Mouse (Mus musculus) erythroid progenitor cell, adult 5-6 weeks (primary cell): ENCODE measurements around the gene Lin52. TPM values are rescaled to one million over a fixed set of nuclear protein-coding genes. Genes with fewer than 3 reads are reported as not detected.

Source experiments
- ATAC-seq: replicated peaks from 2 replicates; pipeline ENCODE4 v1.8.0; 2016; ENCODE audit warnings: moderate number of reproducible peaks, mild to moderate bottlenecking, moderate TSS enrichment, inconsistent platforms; ENCODE audit not compliant: poor library complexity, low FRiP score, severe bottlenecking
- total RNA-seq, 2 experiments: library from RNA; stranded (forward) in 1 of 2; stranded (reverse) in 1 of 2; fragments of 150-400 nt in 1 of 2; fragments of 186-747, 209-891 nt in 1 of 2; gene quantifications; 2 replicates each; pipeline versions ENCODE4 v1.2.3 to v1.2.4; 2015 to 2017; ENCODE audit warnings: low replicate concordance in 2 of 2

Lin52 gene
- total RNA-seq, 2 experiments from 2014 or later, result 22.0 to 41.1 TPM

DNA sequence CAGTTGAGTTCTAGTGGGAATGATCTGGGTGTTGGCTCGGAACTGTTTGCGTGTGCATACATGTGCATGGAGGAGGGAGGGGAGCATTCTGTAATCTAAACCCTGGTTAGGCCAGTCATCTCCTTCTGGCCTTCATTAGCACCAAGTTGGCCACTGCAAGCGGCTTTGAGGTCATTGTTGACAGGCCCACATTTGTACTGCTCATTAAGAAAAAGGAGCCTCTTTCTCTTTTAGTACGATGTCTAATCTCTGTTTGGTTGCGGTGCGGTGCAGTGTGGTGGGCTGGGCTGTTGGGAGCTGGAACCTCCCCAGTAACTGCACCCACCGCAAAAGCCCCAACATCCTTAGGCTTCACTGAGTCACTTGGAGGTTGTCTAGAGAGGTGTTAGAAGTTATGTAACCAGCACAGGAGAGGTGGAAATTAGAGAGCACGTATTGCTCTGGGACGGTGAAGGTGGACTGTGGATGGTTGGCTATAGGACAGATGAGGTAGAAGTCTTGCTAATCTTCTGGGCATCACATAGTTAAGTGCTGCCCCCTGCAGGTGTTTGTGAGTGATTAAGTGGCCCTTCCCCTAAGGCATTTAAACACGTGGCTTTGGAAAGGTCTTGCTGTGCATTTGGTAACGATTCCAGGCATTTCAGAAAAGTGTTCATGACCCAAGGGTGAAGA, 126.7 kb downstream of the Lin52 start:
- ATAC-seq, result no peak

DNA sequence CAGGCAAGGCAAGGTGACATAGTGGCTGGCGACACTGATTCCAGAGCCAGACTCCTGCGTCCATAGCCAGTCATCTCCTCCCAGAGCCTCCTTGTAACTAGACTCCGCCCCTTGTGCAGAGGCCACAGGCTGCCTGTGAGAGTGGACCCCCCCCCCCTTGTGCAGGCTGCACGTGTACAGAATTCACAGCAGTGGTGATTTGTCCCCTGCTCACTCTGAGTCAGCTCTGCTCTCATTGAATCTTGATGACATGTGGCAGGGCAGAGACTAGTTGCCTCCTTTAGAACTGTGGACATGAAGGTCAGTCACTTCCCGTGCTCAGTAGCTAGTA, 127.2 kb downstream of the Lin52 start:
- ATAC-seq, result no peak

DNA sequence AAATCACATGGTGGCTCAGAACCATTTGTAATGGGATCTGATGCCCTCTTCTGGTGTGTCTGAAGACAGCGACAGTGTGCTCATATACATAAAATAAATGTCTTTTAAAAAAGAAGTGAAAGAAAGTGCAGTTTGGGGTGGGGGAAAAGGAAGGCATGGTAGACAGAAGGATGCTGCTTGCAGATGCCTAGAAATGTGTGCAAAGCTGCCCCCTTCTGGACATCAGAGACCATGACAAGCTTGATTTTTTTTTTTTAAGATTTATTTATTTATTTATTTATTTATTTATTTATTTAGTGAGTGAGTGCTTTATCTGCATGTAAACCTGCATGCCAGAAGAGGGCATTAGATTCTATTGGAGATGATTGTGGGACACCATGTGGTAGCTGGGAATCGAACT, 130.1 kb downstream of the Lin52 start:
- no peak for ATAC-seq

DNA sequence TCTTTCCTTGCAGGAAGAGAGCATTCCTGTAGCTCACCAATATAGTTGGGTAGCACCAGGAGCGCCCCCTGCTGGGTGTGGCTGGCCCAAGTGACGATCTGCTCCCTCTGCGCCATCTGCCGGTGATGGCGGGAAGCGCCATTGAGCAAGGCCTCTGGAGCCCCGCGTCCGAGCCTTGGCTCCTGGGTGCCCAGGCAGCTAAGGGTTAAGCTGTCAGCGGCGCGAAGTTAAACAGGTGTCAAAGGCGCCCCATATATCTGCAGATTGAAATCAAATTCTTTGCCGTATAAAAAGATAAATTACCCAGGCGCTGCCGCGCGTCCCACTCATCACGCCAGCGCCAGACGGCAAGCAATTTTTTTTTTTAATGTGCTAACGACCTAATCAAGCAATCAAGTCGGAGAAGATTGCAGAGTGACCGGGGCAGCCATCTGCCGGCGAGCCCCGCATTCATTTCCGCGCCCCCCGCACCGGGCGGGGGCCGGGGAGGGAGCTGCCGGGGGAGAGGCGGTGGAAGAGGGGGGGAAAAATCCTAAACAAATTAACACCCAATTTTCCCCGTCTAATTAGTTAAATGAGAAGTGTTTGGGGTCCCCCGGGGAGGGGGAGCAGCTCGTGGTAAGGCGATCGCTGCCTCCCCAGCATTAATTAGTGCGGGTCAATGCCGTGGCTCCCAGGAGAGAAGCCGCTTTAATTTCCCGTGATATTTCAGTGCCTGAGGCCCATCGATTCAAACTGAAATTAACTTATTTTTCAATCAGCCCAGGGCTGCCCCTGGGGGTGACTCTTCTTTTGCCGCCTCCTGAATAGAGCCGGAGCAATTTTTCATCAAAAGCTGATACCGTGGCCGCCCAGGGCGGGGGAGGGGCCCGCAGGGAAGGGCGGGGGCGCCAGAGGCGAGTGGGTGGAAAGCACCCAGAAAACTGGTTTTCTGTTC, 138.9 kb downstream of the Lin52 start:
- peak; percentile 85 for ATAC-seq

Other genes with a start within 250 kb of the Lin52 start
- gene Elmsan1, start 232.5 kb upstream of the Lin52 start, total RNA-seq (2015; ENCODE audit: low replicate concordance), result 20.9 and 23.5 TPM in 2 replicates
- gene Elmsan1, start 232.5 kb upstream of the Lin52 start, total RNA-seq (2017; ENCODE audit: low replicate concordance), result 29.0 and 51.1 TPM in 2 replicates
- gene Ptgr2, start 166.2 kb upstream of the Lin52 start, total RNA-seq (2015; ENCODE audit: low replicate concordance), result 8.4 and 12.6 TPM in 2 replicates
- 29.3 and 32.6 TPM in 2 replicates for gene Ptgr2, start 166.2 kb upstream of the Lin52 start, total RNA-seq (2017; ENCODE audit: low replicate concordance)
- gene Zfp410, start 134.6 kb upstream of the Lin52 start, total RNA-seq (2015; ENCODE audit: low replicate concordance), result 54.1 and 72.5 TPM in 2 replicates
- gene Zfp410, start 134.6 kb upstream of the Lin52 start, total RNA-seq (2017; ENCODE audit: low replicate concordance), result 63.2 and 85.4 TPM in 2 replicates
- 17.2 and 19.5 TPM in 2 replicates for gene Coq6, start 89.8 kb upstream of the Lin52 start, total RNA-seq (2015; ENCODE audit: low replicate concordance)
- gene Coq6, start 89.8 kb upstream of the Lin52 start, total RNA-seq (2017; ENCODE audit: low replicate concordance), result 5.6 and 14.4 TPM in 2 replicates
- gene Fam161b, start 89.6 kb upstream of the Lin52 start, total RNA-seq (2015; ENCODE audit: low replicate concordance), result 2.9 TPM in 1 of 2 replicates, not detected in the other
- gene Fam161b, start 89.6 kb upstream of the Lin52 start, total RNA-seq (2017; ENCODE audit: low replicate concordance), result 3.6 and 3.7 TPM in 2 replicates
- gene Entpd5, start 42.4 kb upstream of the Lin52 start, total RNA-seq (2015; ENCODE audit: low replicate concordance), result 8.6 and 17.2 TPM in 2 replicates
- gene Entpd5, start 42.4 kb upstream of the Lin52 start, total RNA-seq (2017; ENCODE audit: low replicate concordance), result 4.8 and 9.2 TPM in 2 replicates
- gene Bbof1, start 42.4 kb upstream of the Lin52 start, total RNA-seq (2015; ENCODE audit: low replicate concordance), result not detected in 2 replicates
- gene Bbof1, start 42.4 kb upstream of the Lin52 start, total RNA-seq (2017; ENCODE audit: low replicate concordance), result 2.6 and 9.1 TPM in 2 replicates
- gene Rnf113a2, start 34.2 kb upstream of the Lin52 start, total RNA-seq (2015; ENCODE audit: low replicate concordance), result 29.8 and 29.9 TPM in 2 replicates
- 14.8 and 15.8 TPM in 2 replicates for gene Rnf113a2, start 34.2 kb upstream of the Lin52 start, total RNA-seq (2017; ENCODE audit: low replicate concordance)
- 4.2 and 6.8 TPM in 2 replicates for gene Aldh6a1, start 418 bp upstream of the Lin52 start, total RNA-seq (2015; ENCODE audit: low replicate concordance)
- gene Aldh6a1, start 418 bp upstream of the Lin52 start, total RNA-seq (2017; ENCODE audit: low replicate concordance), result 2.6 and 7.5 TPM in 2 replicates
- not detected in 2 replicates for gene Vsx2, start 118.3 kb downstream of the Lin52 start, total RNA-seq (2015; ENCODE audit: low replicate concordance)
- gene Vsx2, start 118.3 kb downstream of the Lin52 start, total RNA-seq (2017; ENCODE audit: low replicate concordance), result not detected in 2 replicates
- gene Abcd4, start 166.0 kb downstream of the Lin52 start, total RNA-seq (2015; ENCODE audit: low replicate concordance), result 0.72 TPM in 1 of 2 replicates, not detected in the other
- 0.77 TPM in 1 of 2 replicates, not detected in the other for gene Abcd4, start 166.0 kb downstream of the Lin52 start, total RNA-seq (2017; ENCODE audit: low replicate concordance)
- gene Vrtn, start 189.6 kb downstream of the Lin52 start, total RNA-seq (2015; ENCODE audit: low replicate concordance), result not detected in 2 replicates
- not detected in 2 replicates for gene Vrtn, start 189.6 kb downstream of the Lin52 start, total RNA-seq (2017; ENCODE audit: low replicate concordance)
- gene Syndig1l, start 247.4 kb downstream of the Lin52 start, total RNA-seq (2015; ENCODE audit: low replicate concordance), result not detected in 2 replicates
- not detected in 2 replicates for gene Syndig1l, start 247.4 kb downstream of the Lin52 start, total RNA-seq (2017; ENCODE audit: low replicate concordance)